20 mouse cellular contexts compared by ENCODE assay signal in the genomic region with DNA sequence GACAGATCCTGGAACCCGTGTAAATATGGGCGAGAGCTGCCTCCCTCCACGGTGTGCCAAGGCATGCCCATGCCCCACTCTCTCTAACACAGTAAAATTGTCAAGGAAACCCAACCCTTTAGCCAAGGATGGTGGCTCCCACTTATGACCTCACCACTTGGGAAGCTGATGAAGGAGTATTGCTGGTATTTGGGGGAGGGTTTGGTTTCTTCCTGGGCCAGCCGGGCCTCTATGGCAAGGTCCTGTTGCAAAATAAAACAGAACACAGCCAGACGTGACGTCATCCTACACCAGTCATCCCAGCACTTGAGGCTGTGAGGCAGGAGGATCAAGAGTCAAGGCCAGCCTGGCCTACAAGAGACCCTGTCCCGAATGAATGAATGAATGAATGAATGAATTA. TPM values are rescaled to one million over a fixed set of nuclear protein-coding genes. Genes with fewer than 3 reads are reported as not detected.
DNase-seq lines count a peak whose midpoint lies in the region; ATAC-seq and TF ChIP-seq lines count a peak whose summit lies in the region.
"Had no signal": no experiment of that assay in that cellular context is flagged by ENCODE, and none has a peak within 500 bp of the region (broad histone marks: within the 10 kb centered on the region; RNA-seq: fewer than 3 reads in every experiment).

No protein-coding gene starts in this region.

- H3K36me3 ChIP-seq in heart, embryonic 13.5 days = no peaks in the 10 kb centered on the region
- no peaks in the 10 kb centered on the region for H3K36me3 ChIP-seq in stomach, postnatal 0 days (ENCODE audit: control insufficient read depth, insufficient read depth, low read length)
- H3K36me3 ChIP-seq: embryonic facial prominence, embryonic 15.5 days; forebrain, embryonic 12.5 days; hindbrain, embryonic 15.5 days; neural tube, embryonic 15.5 days had no signal

- WGBS in heart, embryonic 13.5 days = 55% methylated on average over 7 of the region's 7 CpGs
- WGBS in stomach, postnatal 0 days = 47% methylated on average over 7 of the region's 7 CpGs

- TF ChIP-seq CTCF in Patski (IDR thresholded peaks at IDR 0.05) = no peak
- no peak for TF ChIP-seq CTCF in stomach, postnatal 0 days (IDR thresholded peaks at IDR 0.05; ENCODE audit: low read depth)

- no peak for TF ChIP-seq EP300 in stomach, postnatal 0 days (optimal IDR thresholded peaks at IDR 0.05)

- in situ Hi-C loops in Patski (cut with MboI; ENCODE audit: low pct_unique_long_range_greater_than_20kb) = no loop called here

- DNase-seq in heart, postnatal 36 days = no peak
- peak; percentile 30 for DNase-seq in lung, postnatal 10 days
- no peak for DNase-seq in lung, adult 18-20 months
- DNase-seq in Patski (ENCODE audit: low read depth, low spot score) = no peak
- DNase-seq in stomach, postnatal 0 days (ENCODE audit: low spot score) = no peak
- DNase-seq in embryo, embryonic 11 days = no peak
- DNase-seq: cerebellum, postnatal 10 days; heart, postnatal 14 days; kidney, postnatal 10 days; liver; lung, adult 2 months; right cerebral cortex, postnatal 25 days; thymus, postnatal 25 days had no signal

- H3K9me3 ChIP-seq in heart, embryonic 13.5 days = no peaks in the 10 kb centered on the region
- no peaks in the 10 kb centered on the region for H3K9me3 ChIP-seq in stomach, postnatal 0 days (ENCODE audit: control insufficient read depth, low read length)
- H3K9me3 ChIP-seq: embryonic facial prominence, embryonic 15.5 days; forebrain, embryonic 12.5 days; hindbrain, embryonic 15.5 days; neural tube, embryonic 15.5 days had no signal

- no peak overlapping the region for H3K4me3 ChIP-seq in heart, embryonic 13.5 days
- H3K4me3 ChIP-seq in stomach, postnatal 0 days (ENCODE audit: low read depth, low read length) = no peak overlapping the region
- H3K4me3 ChIP-seq: embryonic facial prominence, embryonic 15.5 days; forebrain, embryonic 12.5 days; hindbrain, embryonic 15.5 days; neural tube, embryonic 15.5 days had no signal

- CTCF ChIA-PET in Patski (lab: Charles Lee) = interaction anchor here (1.3 to 2.5 kb wide), 3 partner anchors 30 to 43 kb away, joined by 3 to 10 read pairs (median 3); no protein-coding TSS in a partner anchor

- H3K27me3 ChIP-seq in heart, embryonic 13.5 days (replicated peaks) = peaks cover 5% of the 10 kb centered on the region; the same call in 1 of the 2 replicates
- no peaks in the 10 kb centered on the region for H3K27me3 ChIP-seq in Patski
- no peaks in the 10 kb centered on the region for H3K27me3 ChIP-seq in stomach, postnatal 0 days (ENCODE audit: control insufficient read depth, insufficient read depth, low read length)

- 0 out of 2 replicates have a peak overlapping the region, but pooled peaks have one; percentile 28 for H3K9ac ChIP-seq in heart, embryonic 13.5 days
- no peak overlapping the region for H3K9ac ChIP-seq in stomach, postnatal 0 days (ENCODE audit: low read length)
- H3K9ac ChIP-seq: embryonic facial prominence, embryonic 15.5 days; forebrain, embryonic 12.5 days; hindbrain, embryonic 15.5 days; neural tube, embryonic 15.5 days had no signal

- H3K27ac ChIP-seq in heart, embryonic 13.5 days (replicated peaks) = peak overlapping the region; percentile 40
- H3K27ac ChIP-seq in stomach, postnatal 0 days (replicated peaks) = no peak overlapping the region
- H3K27ac ChIP-seq: embryonic facial prominence, embryonic 15.5 days; forebrain, embryonic 12.5 days; hindbrain, embryonic 15.5 days; neural tube, embryonic 15.5 days had no signal

- H3K4me2 ChIP-seq in heart, embryonic 13.5 days = no peak overlapping the region
- H3K4me2 ChIP-seq in stomach, postnatal 0 days (replicated peaks; ENCODE audit: low read depth) = no peak overlapping the region
- H3K4me2 ChIP-seq: embryonic facial prominence, embryonic 15.5 days; forebrain, embryonic 12.5 days; hindbrain, embryonic 15.5 days; neural tube, embryonic 15.5 days had no signal

- POLR2A ChIA-PET in Patski (lab: Charles Lee) = no interaction called here

- intact Hi-C loops in heart, postnatal 36 days (cut with DNase I) = no loop called here

- peaks cover 76% of the 10 kb centered on the region for H3K4me1 ChIP-seq in heart, embryonic 13.5 days
- 0 out of 2 replicates have a peak, but pooled peaks cover 2% of the 10 kb centered on the region for H3K4me1 ChIP-seq in stomach, postnatal 0 days (replicated peaks; ENCODE audit: control insufficient read depth, insufficient read depth)

- ATAC-seq in heart, embryonic 13.5 days (ENCODE audit: extremely low read depth, insufficient number of reproducible peaks, low FRiP score, low TSS enrichment) = no peak
- ATAC-seq in Patski = peak; percentile 77
- peak; percentile 27; the same call in 1 of the 2 replicates for ATAC-seq in stomach, postnatal 0 days (ENCODE audit: low FRiP score, low TSS enrichment)
- ATAC-seq: intestine, postnatal 0 days had no signal

RNA-seq across cellular contexts. Expression of a gene that starts 6.0 kb away (rescaled TPM):
- 62.6 and 62.7 TPM in 2 replicates for polyA plus RNA-seq in heart, embryonic 13.5 days (2015; fragmentation: Nextera tagmentation; extraction: Ambion mirVana)
- 10 to 100 TPM; 43.4 to 48.0 TPM for total RNA-seq in heart, postnatal 36 days (2021)
- polyA plus RNA-seq in Patski (2021) = 40.9 TPM
- polyA plus RNA-seq in stomach, postnatal 0 days (2015; fragmentation: Nextera tagmentation; extraction: Ambion mirVana) = 32.8 and 36.9 TPM in 2 replicates

RNA-seq across cellular contexts. Expression of a gene that starts 20.7 kb away (rescaled TPM):
- 17.4 and 19.8 TPM in 2 replicates for polyA plus RNA-seq in heart, embryonic 13.5 days (2015; fragmentation: Nextera tagmentation; extraction: Ambion mirVana)
- 10 to 100 TPM; 10.4 to 11.2 TPM for total RNA-seq in heart, postnatal 36 days (2021)
- polyA plus RNA-seq in Patski (2021) = 16.6 TPM
- polyA plus RNA-seq in stomach, postnatal 0 days (2015; fragmentation: Nextera tagmentation; extraction: Ambion mirVana) = 13.4 and 13.6 TPM in 2 replicates

RNA-seq across cellular contexts. Expression of a gene that starts 21.0 kb away (rescaled TPM):
- polyA plus RNA-seq in heart, embryonic 13.5 days (2015; fragmentation: Nextera tagmentation; extraction: Ambion mirVana) = 12.8 and 13.0 TPM in 2 replicates
- total RNA-seq in heart, postnatal 36 days (2021) = 10 to 100 TPM; 35.8 to 44.2 TPM
- 11.9 TPM for polyA plus RNA-seq in Patski (2021)
- 10.3 and 12.2 TPM in 2 replicates for polyA plus RNA-seq in stomach, postnatal 0 days (2015; fragmentation: Nextera tagmentation; extraction: Ambion mirVana)
- total RNA-seq: monocyte, adult 5-6 weeks had no signal

RNA-seq across cellular contexts. Expression of a gene that starts 28.7 kb away (rescaled TPM):
- 0.14 and 0.16 TPM in 2 replicates for polyA plus RNA-seq in heart, embryonic 13.5 days (2015; fragmentation: Nextera tagmentation; extraction: Ambion mirVana)
- under 1 TPM; 0.14 to 0.86 TPM for total RNA-seq in heart, postnatal 36 days (2021)
- 72.9 TPM for polyA plus RNA-seq in Patski (2021)
- 0.21 and 0.38 TPM in 2 replicates for polyA plus RNA-seq in stomach, postnatal 0 days (2015; fragmentation: Nextera tagmentation; extraction: Ambion mirVana)
- polyA plus RNA-seq: forebrain, embryonic 12.5 days had no signal

RNA-seq across cellular contexts. Expression of a gene that starts 43.2 kb away (rescaled TPM):
- polyA plus RNA-seq in heart, embryonic 13.5 days (2015; fragmentation: Nextera tagmentation; extraction: Ambion mirVana) = 11.8 and 12.2 TPM in 2 replicates
- total RNA-seq in heart, postnatal 36 days (2021) = 10 to 100 TPM; 11.8 to 12.0 TPM
- polyA plus RNA-seq in Patski (2021) = 26.2 TPM
- polyA plus RNA-seq in stomach, postnatal 0 days (2015; fragmentation: Nextera tagmentation; extraction: Ambion mirVana) = 6.0 and 6.4 TPM in 2 replicates
